Mouse (Mus musculus): ENCODE data around the gene Ndc1. TPM values are rescaled to one million over a fixed set of nuclear protein-coding genes. Genes with fewer than 3 reads are reported as not detected.

Ndc1 gene
- polyA plus RNA-seq, 2 experiments, result 9.6 to 17.2 TPM

DNA sequence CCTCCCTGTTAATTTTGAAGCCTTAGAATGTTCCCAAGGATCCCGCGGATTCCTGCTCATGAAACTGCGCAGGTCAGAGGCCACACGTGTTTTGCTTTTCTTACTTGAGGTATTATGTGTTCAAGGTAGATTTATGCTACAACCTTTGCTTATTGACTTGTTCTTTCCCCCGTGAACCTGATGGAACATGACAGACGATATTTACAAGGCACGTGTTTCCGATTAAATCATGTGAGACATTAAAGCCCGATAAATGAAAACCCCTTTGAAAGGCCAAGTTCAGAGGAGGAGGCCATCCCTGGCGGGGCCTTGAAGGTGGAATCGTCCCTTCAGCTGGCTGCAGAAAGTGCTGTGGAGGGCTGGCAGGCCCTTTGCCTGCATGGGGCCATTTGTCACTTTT is 92.9 kb downstream of the Ndc1 start:
- H3K9me3 ChIP-seq (ENCODE audit: control insufficient read depth, low read length), result no peaks in the 10 kb centered on the region
- no peak overlapping the region for H3K27ac ChIP-seq
- no peak overlapping the region for H3K4me3 ChIP-seq (ENCODE audit: insufficient read depth in 1 of 2, low read depth in 2 of 2, low read length in 2 of 2)
- 80% methylated on average over 11 of the region's 11 CpGs for WGBS (ENCODE audit: insufficient replicate concordance)
- no peak overlapping the region for H3K9ac ChIP-seq (replicated peaks)
- H3K4me1 ChIP-seq (replicated peaks; ENCODE audit: control insufficient read depth in 2 of 2, insufficient read depth in 2 of 2, low read length in 1 of 2), result peaks cover 23 to 30% of the 10 kb centered on the region in 2 experiments
- H3K27me3 ChIP-seq (ENCODE audit: control insufficient read depth, insufficient read depth, low read length), result no peaks in the 10 kb centered on the region
- ATAC-seq (ENCODE audit: insufficient read depth) (no peak), DNase-seq (ENCODE audit: low read depth in 3 of 3, low spot score in 3 of 3) (no peak)
- no peaks in the 10 kb centered on the region for H3K36me3 ChIP-seq (replicated peaks; ENCODE audit: control insufficient read depth, insufficient read depth, low read depth)
- no peak overlapping the region for H3K4me2 ChIP-seq (ENCODE audit: low read depth)
- TF ChIP-seq EP300 (IDR thresholded peaks at IDR 0.05; ENCODE audit: low read depth) (no peak), CTCF (IDR thresholded peaks at IDR 0.05; ENCODE audit: low read depth) (no peak)

Small RNAs within 50 kb of the gene (microRNA-seq; reads per million reads assigned to microRNA genes)
- not detected for gene Gm24804

Other genes with a start within 250 kb of the Ndc1 start
- gene Tmem59, start 189.4 kb upstream of the Ndc1 start, polyA plus RNA-seq (2012; rRNA removed), result 51.3 and 53.7 TPM in 2 replicates
- gene Tmem59, start 189.4 kb upstream of the Ndc1 start, polyA plus RNA-seq (2014; fragmentation: Nextera tagmentation; extraction: Ambion mirVana), result 129 and 144 TPM in 2 replicates
- gene Tceanc2, start 188.7 kb upstream of the Ndc1 start, polyA plus RNA-seq (2012; rRNA removed), result 3.3 and 5.5 TPM in 2 replicates
- 11.3 and 24.2 TPM in 2 replicates for gene Tceanc2, start 188.7 kb upstream of the Ndc1 start, polyA plus RNA-seq (2014; fragmentation: Nextera tagmentation; extraction: Ambion mirVana)
- not detected in 2 replicates for gene Ldlrad1, start 158.6 kb upstream of the Ndc1 start, polyA plus RNA-seq (2012; rRNA removed)
- not detected in 2 replicates for gene Ldlrad1, start 158.6 kb upstream of the Ndc1 start, polyA plus RNA-seq (2014; fragmentation: Nextera tagmentation; extraction: Ambion mirVana)
- gene Lrrc42, start 114.3 kb upstream of the Ndc1 start, polyA plus RNA-seq (2012; rRNA removed), result 4.3 and 7.6 TPM in 2 replicates
- gene Lrrc42, start 114.3 kb upstream of the Ndc1 start, polyA plus RNA-seq (2014; fragmentation: Nextera tagmentation; extraction: Ambion mirVana), result 11.1 TPM in 2 replicates
- gene Hspb11, start 114.2 kb upstream of the Ndc1 start, polyA plus RNA-seq (2012; rRNA removed), result 2.2 and 3.6 TPM in 2 replicates
- 7.8 and 8.2 TPM in 2 replicates for gene Hspb11, start 114.2 kb upstream of the Ndc1 start, polyA plus RNA-seq (2014; fragmentation: Nextera tagmentation; extraction: Ambion mirVana)
- 0.03 TPM in 1 of 2 replicates, not detected in the other for gene Dio1, start 60.6 kb upstream of the Ndc1 start, polyA plus RNA-seq (2012; rRNA removed)
- gene Dio1, start 60.6 kb upstream of the Ndc1 start, polyA plus RNA-seq (2014; fragmentation: Nextera tagmentation; extraction: Ambion mirVana), result not detected in 2 replicates
- gene Yipf1, start 53.4 kb upstream of the Ndc1 start, polyA plus RNA-seq (2012; rRNA removed), result 11.9 and 12.7 TPM in 2 replicates
- gene Yipf1, start 53.4 kb upstream of the Ndc1 start, polyA plus RNA-seq (2014; fragmentation: Nextera tagmentation; extraction: Ambion mirVana), result 23.0 and 27.3 TPM in 2 replicates
- 0.17 and 0.35 TPM in 2 replicates for gene Glis1, start 66.8 kb downstream of the Ndc1 start, polyA plus RNA-seq (2012; rRNA removed)
- 0.10 and 0.40 TPM in 2 replicates for gene Glis1, start 66.8 kb downstream of the Ndc1 start, polyA plus RNA-seq (2014; fragmentation: Nextera tagmentation; extraction: Ambion mirVana)

Data from liver, embryonic 14.5 days (tissue).